Mouse (Mus musculus) v-Abl transformed pro-B cells (cell line): ENCODE data around the gene 3110009E18Rik.

ENCODE experiments used
- in situ Hi-C, 2 experiments: fragments of 400-800 bp; cut with MboI; formaldehyde crosslinking; loops; one replicate each; pipeline ENCODE4 v1.15.1; 2025; ENCODE audit not compliant: unreplicated experiment in 2 of 2

Gene 3110009E18Rik

DNA sequence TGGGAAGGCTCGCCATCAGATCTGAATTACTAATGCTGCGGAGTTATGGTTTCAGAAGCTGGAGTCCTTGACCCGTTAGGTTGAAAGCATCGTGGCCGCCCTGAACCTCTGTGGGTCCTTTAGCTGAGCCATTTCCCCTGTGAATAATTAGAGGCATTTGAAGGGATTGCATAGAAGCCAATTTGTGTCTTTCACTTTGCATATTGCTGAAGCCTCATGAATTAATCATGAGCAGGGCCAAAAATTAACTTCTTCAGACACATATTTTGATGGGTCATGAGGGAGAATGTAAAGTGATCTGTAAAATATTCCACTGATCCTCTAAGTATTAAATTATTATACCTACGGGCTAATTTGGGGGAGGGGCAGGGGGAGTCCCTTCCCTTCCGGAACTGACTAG is 66.1 kb downstream of the 3110009E18Rik start:
- in situ Hi-C loops: no loop called here

DNA sequence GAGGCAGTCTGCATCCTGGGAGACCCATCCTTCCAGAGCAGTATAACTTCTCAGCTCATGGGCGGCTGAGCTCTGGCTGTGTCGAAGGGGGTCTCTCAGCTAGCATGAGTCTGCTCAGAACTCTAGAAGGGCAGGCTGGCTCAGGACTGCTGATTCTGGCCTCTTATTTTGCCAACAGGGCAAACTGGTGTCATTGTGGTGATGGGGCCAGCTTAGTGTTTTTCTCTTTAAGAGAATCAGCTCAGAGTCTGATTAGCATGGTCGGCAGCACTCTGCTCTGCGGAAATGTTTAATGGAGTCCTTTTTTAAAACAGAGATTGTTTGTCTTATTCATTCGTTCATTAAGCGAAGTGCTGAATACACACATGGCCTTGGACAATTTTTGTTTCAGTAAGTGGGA is 68.2 kb downstream of the 3110009E18Rik start:
- in situ Hi-C loops: no loop called here

DNA sequence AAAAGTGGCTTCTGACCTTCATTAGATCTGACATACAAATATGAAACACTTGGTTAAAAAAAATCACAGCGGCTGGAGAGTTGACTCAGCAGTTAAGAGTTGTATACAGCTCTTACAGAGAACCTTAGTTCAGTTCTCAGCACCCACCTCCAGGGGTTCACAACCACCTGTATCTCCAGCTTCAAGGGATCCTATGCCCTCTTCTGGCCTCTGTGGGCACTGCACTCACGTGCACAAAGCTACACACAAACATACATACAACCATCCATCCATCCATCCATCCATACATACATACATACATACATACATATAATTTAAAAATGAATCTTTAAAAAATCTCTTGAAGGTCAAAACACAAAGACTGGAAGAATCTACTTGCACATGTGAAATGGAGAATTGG is 69.3 kb downstream of the 3110009E18Rik start:
- in situ Hi-C loops: no loop called here

DNA sequence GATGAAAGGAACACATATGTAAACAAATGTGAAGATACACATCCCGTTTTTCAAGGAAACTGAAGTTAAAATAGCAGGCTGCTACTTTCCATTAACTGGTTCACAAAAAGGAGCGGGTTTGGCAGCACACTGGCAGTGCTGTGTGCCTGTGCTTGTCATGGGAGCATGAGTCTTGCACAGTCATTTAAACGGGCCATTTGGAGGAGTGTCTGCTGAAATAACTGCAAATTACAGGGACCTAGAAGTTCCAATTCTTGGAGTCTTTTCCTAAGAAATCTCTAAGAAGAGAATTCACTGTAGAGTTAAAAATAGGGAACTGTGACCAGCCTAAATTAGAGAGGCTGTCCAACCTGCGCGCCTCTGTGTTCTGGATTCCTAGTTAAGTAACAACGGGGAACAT is 70.0 kb downstream of the 3110009E18Rik start:
- in situ Hi-C loops: no loop called here

GRCm38 (mm10) chr1:120192321-120192720 is 71.3 kb downstream of the 3110009E18Rik start:
- in situ Hi-C loops: no loop called here

DNA sequence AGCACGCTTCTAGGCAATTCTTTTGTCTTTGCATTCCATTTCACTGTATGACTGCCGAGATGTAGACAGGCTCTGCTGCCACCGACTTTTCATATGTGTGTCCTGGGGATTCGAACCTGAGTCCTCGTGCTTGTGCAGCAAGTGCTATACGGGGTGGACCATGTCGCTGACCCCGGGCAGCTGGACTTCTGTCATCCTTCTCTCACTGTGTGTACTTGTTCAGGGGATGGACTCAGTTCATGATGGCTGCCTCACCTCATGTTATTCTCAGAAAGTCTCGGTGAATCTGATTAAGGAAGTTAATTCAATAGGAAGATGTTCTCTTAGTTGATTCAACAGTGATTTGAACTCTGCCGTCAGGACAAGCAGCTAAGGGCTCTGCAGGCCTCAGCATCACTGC is 72.6 kb downstream of the 3110009E18Rik start:
- in situ Hi-C loops: no loop called here

GRCm38 (mm10) chr1:120195947-120196346 is 75.0 kb downstream of the 3110009E18Rik start:
- in situ Hi-C loops: loop anchor here in 1 of 2 experiments (5.0 kb wide), 1 partner anchor 96 kb away; no protein-coding TSS in a partner anchor

- in situ Hi-C loops: loop anchor here in 1 of 2 experiments (5.0 kb wide), 1 partner anchor 96 kb away; no protein-coding TSS in a partner anchor
These were observed 75.7 kb downstream of the 3110009E18Rik start for GRCm38 (mm10) chr1:120196724-120197123.

DNA sequence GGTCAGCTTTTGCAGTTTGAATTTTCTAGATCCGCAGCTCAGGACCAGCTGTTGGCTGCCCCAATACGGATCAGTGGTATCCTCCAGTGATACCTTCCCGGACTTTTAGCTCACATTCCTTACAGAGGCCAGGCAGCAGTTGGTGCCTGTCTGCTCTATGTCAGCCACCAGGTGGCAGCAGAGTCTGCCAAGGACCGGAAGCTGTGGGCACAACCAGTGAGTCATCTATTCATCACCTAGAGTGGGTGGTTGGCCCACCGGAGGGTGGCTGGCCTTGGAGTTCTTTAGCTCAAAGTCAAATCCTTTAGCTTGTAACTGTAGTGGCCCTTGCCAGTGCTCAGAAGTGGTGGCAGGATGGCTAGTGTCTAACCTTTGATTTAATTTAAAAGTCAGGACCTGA is 76.2 kb downstream of the 3110009E18Rik start:
- in situ Hi-C loops: loop anchor here in 1 of 2 experiments (5.0 kb wide), 1 partner anchor 95 kb away; no protein-coding TSS in a partner anchor

- in situ Hi-C loops: loop anchor here in 1 of 2 experiments (5.0 kb wide), 1 partner anchor 94 kb away; no protein-coding TSS in a partner anchor
These were observed 77.2 kb downstream of the 3110009E18Rik start for GRCm38 (mm10) chr1:120198151-120198550.

DNA sequence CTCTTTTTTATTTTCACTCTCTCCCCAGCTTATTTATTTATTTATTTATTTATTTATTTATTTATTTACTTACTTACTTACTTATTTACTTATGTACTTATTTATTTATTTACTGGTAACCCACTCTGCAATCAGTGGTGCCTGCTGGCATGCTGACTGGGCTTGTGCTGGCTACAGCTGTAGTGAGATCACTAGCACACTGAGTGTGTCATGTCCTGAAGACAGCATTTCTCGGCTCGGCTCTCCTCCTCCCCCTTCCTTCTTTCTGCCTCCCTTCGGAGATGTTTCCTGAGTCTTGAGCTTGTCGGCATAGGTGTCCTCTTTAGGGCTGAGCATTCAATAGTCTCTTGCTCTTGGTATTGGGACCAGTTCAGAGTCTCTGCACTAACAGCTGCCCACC is 78.0 kb downstream of the 3110009E18Rik start:
- in situ Hi-C loops: loop anchor here in 1 of 2 experiments (5.0 kb wide), 1 partner anchor 93 kb away; no protein-coding TSS in a partner anchor

DNA sequence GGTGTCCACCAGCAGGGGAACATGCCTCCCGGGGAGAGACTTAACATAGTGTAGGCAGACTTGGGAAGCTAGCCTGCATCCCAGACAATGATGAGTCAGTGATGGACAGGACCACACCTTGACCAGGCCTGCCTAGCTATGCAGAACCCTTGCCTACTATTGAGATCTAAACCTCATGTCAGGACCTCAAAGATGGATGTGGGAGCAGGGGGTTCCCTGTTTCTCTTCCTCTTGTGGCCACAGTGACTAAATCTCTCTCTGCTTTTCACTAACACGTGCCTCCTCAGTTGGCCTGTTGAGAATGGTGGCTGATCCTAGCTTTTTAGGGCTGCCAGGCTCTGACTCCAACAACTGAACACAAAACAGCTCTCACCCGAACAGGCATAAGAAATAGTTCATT is 81.6 kb downstream of the 3110009E18Rik start:
- in situ Hi-C loops: no loop called here

- in situ Hi-C loops: no loop called here
These were observed 82.8 kb downstream of the 3110009E18Rik start for GRCm38 (mm10) chr1:120203836-120204235.

DNA sequence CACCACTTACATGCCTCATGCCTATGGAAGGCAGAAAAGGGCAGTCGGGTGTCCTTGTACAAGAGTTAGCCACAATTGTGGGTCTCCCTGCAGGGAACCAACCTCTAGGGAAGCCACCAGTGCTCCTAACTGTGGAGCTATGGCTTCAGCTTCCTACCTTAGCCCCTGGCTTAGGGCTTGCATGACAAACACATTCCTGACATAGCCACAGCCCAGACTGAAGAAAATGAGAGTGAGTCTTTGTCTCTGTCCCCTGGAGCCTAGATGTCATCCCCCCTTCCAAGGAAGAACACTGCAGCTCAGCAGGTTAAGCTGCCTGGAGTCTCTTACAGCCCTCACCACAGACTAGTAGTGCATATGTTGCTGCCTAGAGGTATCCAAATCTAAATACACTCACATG is 83.8 kb downstream of the 3110009E18Rik start:
- in situ Hi-C loops: loop anchor here in 1 of 2 experiments (5.0 kb wide), 2 partner anchors 33 to 42 kb away; no protein-coding TSS in a partner anchor

- in situ Hi-C loops: loop anchor here in 1 of 2 experiments (5.0 kb wide), 2 partner anchors 35 to 40 kb away; no protein-coding TSS in a partner anchor
These were observed 86.6 kb downstream of the 3110009E18Rik start for GRCm38 (mm10) chr1:120207568-120207967.

DNA sequence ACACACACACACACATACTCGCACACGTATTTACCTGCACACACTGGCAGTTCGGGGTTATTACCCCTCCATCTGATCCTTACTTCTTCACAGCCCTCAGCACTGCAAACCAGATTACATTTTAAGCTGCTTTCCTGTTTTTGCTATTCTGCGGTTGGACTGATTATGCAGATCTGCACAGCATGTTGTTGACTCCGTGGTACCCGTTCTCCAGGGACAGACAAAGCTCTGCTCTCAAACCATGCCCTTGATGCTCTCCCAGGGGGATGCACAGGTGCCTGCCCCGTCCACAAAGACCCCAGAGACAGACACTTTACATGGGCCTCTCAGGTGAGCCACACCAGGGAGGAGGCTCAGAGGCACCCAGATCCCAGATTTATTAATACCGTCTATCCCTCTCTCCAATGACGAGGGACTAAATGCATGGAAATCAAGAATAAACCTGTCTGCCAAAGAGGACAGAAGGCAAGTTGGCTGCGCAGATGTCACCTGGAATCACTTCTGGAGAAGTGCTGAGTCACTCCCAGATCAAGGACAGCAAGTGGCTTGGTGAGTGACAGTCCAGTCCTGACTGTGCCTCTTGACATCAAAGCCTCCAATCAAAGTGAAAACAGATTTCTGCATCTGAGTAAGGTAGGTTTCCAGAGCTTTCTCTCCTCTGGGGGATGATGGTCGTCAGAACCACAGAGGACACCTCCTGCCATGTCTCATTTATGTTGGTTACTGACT is 87.7 kb downstream of the 3110009E18Rik start:
- in situ Hi-C loops: loop anchor here in 1 of 2 experiments (5.0 kb wide), 2 partner anchors 36 to 39 kb away; no protein-coding TSS in a partner anchor

GRCm38 (mm10) chr1:120220841-120221240 is 99.9 kb downstream of the 3110009E18Rik start:
- in situ Hi-C loops: no loop called here

- in situ Hi-C loops: no loop called here
These were observed 100.3 kb downstream of the 3110009E18Rik start for GRCm38 (mm10) chr1:120221285-120221684.

DNA sequence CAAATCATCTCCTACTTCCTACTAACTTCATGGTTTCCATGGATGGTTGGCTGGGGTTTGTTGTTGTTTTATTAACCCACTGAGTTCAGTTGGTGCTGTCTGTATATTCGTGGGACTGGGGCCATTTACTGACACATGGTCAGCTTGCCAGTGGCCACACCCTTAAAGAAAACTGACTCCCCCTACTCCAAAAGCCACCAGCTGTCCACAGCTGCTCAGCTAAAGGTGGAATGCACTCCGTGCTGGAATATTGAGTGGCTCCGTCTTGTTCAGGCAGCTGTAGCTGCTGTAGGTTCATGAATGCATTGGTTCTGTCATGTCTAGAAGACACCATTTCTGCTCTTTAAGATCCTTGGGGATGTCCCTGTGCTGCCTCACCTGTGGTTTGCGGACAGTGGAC is 102.6 kb downstream of the 3110009E18Rik start:
- in situ Hi-C loops: no loop called here

- in situ Hi-C loops: no loop called here
These were observed 108.9 kb downstream of the 3110009E18Rik start for GRCm38 (mm10) chr1:120229723-120230471.

GRCm38 (mm10) chr1:120231334-120231733 is 110.3 kb downstream of the 3110009E18Rik start:
- in situ Hi-C loops: no loop called here
